Mouse (Mus musculus) T-cell, adult 66 days (primary cell): ENCODE data around the gene Gpr108. TPM values are rescaled to one million over a fixed set of nuclear protein-coding genes. Genes with fewer than 3 reads are reported as not detected.

Source experiments
- total RNA-seq, 2 experiments: library from RNA; stranded (reverse); gene quantifications; 3 replicates in 1 of 2; 4 replicates in 1 of 2; pipeline ENCODE4 v1.2.4; 2023

Gene Gpr108
- 10 to 100 TPM; 40.9 to 47.9 TPM for total RNA-seq

DNA sequence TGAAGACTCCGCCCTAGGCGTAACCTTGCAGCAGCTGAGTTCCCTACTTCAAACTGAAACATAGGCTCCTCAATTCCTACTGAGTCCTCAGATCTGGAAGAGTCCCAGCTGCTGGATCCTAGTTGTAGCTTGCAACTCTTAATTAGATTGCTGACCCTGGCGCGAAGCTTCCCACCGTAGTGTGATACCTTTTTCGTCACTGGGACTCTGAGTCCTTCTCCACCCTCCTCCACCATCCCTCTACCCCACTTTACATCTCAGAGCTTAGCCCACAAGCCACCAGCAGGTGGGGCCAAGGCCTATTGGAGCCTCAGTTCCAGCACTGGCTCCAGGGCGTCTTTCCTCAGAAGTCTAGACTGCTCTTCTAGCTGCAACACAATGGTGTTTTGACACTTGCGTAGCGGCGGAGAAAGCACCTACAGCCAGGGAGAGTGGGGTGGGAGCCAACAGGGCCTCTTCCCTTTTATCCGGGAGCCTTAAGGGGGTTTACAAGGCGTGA is at the start of gene Gpr108:
Gpr108 (minus strand) TSS at position 246 of the 499 bp plus-strand sequence.

DNA sequence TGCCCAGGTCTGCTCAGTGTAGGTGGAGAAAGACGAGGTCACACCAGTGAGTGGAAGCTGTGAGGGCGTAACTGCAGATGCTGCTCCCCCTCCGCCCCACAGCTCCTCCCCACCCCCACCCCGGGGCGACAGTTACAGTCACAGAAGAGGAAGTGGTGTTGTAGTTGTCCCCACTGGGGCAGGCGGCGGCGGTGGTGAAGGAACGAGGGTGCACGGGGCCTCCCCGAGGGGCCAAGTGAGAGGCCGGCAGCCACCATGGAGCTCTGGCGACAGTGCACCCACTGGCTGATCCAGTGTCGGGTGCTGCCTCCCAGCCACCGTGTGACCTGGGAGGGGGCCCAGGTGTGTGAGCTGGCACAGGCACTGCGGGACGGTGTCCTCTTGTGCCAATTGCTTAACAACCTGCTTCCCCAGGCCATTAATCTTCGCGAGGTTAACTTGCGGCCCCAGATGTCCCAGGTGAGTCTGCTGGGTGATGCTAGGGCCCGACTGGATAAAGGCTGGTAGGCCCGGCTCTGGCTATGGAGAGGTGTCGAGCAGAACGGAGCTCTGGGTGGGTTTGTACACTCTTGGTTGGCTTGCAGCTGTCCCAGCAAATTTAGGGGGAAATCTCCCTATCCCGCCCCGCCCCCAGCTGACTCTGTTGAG is 30.8 kb upstream of the Gpr108 start, which contains the start of gene Vav1:
Vav1 (plus strand) TSS at position 158 of the 648 bp plus-strand sequence.

GRCm38 (mm10) chr17:57249186-57250181 is 1.2 kb upstream of the Gpr108 start, which contains the start of gene Trip10:
TSS of gene Trip10 (plus strand) at chr17:57249455.

DNA sequence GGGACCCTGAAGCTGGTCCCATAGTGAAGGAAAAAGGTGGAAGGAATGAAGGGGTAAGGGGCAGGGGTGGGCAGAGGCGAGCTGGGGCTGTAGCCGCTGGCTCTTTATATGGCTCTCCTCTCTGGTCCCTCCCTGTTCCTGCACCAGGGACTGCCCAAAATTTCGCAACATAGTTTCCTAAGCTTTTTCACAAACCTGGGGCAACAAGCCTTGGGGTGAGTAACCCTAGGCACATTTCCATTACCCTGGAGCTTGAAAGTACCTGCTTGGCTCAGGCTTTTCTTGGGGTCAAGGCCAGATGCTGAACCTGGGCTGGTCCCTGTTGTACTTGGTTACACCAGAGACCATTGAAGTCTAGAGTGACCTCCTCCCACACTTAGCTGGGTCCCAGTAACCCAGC is 20.2 kb downstream of the Gpr108 start, which contains the start of gene C3:
C3 (minus strand) TSS at position 123 of the 400 bp plus-strand sequence.

DNA sequence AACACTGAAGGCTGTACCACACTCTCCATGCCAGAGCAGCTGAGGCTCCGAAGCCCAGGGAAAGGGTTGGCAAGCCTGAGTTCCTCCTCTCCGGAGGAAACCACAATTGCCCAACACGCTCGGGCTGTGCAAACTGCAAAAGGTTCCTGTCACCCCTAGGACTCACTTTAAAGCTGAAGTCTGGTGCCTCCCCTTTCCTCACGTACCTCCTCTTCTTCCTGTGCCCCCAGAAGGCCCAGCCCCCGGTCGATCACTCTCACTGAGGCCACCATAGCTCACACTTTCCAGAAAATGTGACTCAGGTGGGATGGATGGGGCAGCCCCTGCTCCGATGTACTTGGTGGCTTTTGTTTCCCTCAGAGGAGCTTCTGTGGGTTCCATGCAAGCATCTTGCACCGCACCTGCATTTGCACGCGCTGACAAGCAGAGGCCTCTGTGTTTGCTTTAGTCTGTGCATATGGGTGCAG is 54.2 kb downstream of the Gpr108 start, which contains the start of gene Tnfsf14:
Tnfsf14 (minus strand) TSS at position 137 of the 467 bp plus-strand sequence.

Other genes starting within 250 kb of the Gpr108 start
- gene Pspn, start 248.4 kb downstream of the Gpr108 start, total RNA-seq, result 1 to 10 TPM; 2.4 to 2.7 TPM
- gene Gtf2f1, start 237.2 kb downstream of the Gpr108 start, total RNA-seq, result 10 to 100 TPM; 51.1 to 57.4 TPM
- gene Gm17949, start 237.0 kb downstream of the Gpr108 start, total RNA-seq, result not detected
- gene Khsrp, start 216.9 kb downstream of the Gpr108 start, total RNA-seq, result 100 to 1,000 TPM; 134 to 144 TPM
- gene Slc25a41, start 206.8 kb downstream of the Gpr108 start, total RNA-seq, result not detected
- 1 to 10 TPM in 1 of 2 experiments, under 1 TPM in 1; 0.99 to 1.6 TPM for gene Crb3, start 189.3 kb downstream of the Gpr108 start, total RNA-seq
- 10 to 100 TPM; 27.8 to 38.7 TPM for gene Slc25a23, start 188.6 kb downstream of the Gpr108 start, total RNA-seq
- gene Dennd1c, start 169.9 kb downstream of the Gpr108 start, total RNA-seq, result 100 to 1,000 TPM; 182 to 245 TPM
- gene Tubb4a, start 160.7 kb downstream of the Gpr108 start, total RNA-seq, result 1 to 10 TPM; 1.4 to 1.5 TPM
- gene Tnfsf9, start 143.1 kb downstream of the Gpr108 start, total RNA-seq, result 1 to 10 TPM; 2.0 to 3.2 TPM
- gene Cd70, start 98.7 kb downstream of the Gpr108 start, total RNA-seq, result not detected
- gene Tnfsf14, start 54.3 kb downstream of the Gpr108 start, total RNA-seq, result 10 to 100 TPM in 1 of 2 experiments, 1 to 10 TPM in 1; 7.2 to 13.8 TPM
- gene C3, start 20.3 kb downstream of the Gpr108 start, total RNA-seq, result 1 to 10 TPM in 1 of 2 experiments, under 1 TPM in 1; 0.71 to 3.3 TPM
- 1 to 10 TPM; 5.8 to 5.9 TPM for gene Trip10, start 1.0 kb upstream of the Gpr108 start, total RNA-seq
- gene Vav1, start 30.7 kb upstream of the Gpr108 start, total RNA-seq, result 100 to 1,000 TPM; 169 to 171 TPM
- gene Adgre1, start 110.2 kb upstream of the Gpr108 start, total RNA-seq, result 1 to 10 TPM in 1 of 2 experiments, under 1 TPM in 1; 0.98 to 6.7 TPM